Mouse (Mus musculus) intestine, embryonic 16.5 days (tissue): ENCODE measurements around the gene Nacc2. TPM values are rescaled to one million over a fixed set of nuclear protein-coding genes. Genes with fewer than 3 reads are reported as not detected.

Experiments
- ATAC-seq: fragments of 200-750 bp; cut with Nextera tagmentation; 2 replicates; pipeline ENCODE4 v1.8.0; 2017; ENCODE audit warnings: moderate TSS enrichment, moderate library complexity
- H3K27ac ChIP-seq: fragments of 300-500 bp; sonication (generic); 2 replicates; pipeline ENCODE4 v1.5.1; 2014; ENCODE audit warnings: mild to moderate bottlenecking, low read length
- H3K27me3 ChIP-seq: fragments of 300-500 bp; sonication (generic); replicated peaks from 2 replicates; pipeline ENCODE4 v1.6.1; 2014; ENCODE audit warnings: low read length, control low read depth, mixed read lengths; ENCODE audit not compliant: control insufficient read depth, insufficient read depth
- H3K36me3 ChIP-seq: fragments of 300-500 bp; sonication (generic); 2 replicates; pipeline ENCODE4 v1.6.1; 2014; ENCODE audit warnings: low read length, control low read depth; ENCODE audit not compliant: control insufficient read depth, insufficient read depth
- H3K4me1 ChIP-seq: fragments of 300-500 bp; sonication (generic); 2 replicates; pipeline ENCODE4 v1.6.1; 2014; ENCODE audit warnings: low read length, control low read depth, mixed read lengths; ENCODE audit not compliant: control insufficient read depth, insufficient read depth
- H3K4me2 ChIP-seq: fragments of 300-500 bp; sonication (generic); 2 replicates; pipeline ENCODE4 v1.6.1; 2014; ENCODE audit warnings: low read depth, low read length, control low read depth
- H3K4me3 ChIP-seq: fragments of 300-500 bp; sonication (generic); 2 replicates; pipeline ENCODE4 v1.5.1; 2014; ENCODE audit warnings: mild to moderate bottlenecking, low read length
- H3K9ac ChIP-seq: fragments of 300-500 bp; sonication (generic); 2 replicates; pipeline ENCODE4 v1.6.1; 2014; ENCODE audit warnings: low read depth, low read length
- H3K9me3 ChIP-seq: fragments of 300-500 bp; sonication (generic); 2 replicates; pipeline ENCODE4 v1.6.1; 2016; ENCODE audit warnings: low read length, control low read depth; ENCODE audit not compliant: control insufficient read depth
- WGBS: fragments of 180-500 bp; shearing (Covaris S2); extraction: QIAGEN DNeasy Blood & Tissue Kit; methylation state at CpG from one replicate; pipeline ENCODE4 v1.1.7; 2014; 5-methylcytosine and 5-hydroxymethylcytosine counted together
- polyA plus RNA-seq: library from polyadenylated mRNA; unstranded; fragments of >200 nt; fragmentation: Nextera tagmentation; extraction: Ambion mirVana; gene quantifications from 2 replicates; pipeline ENCODE4 v1.2.1, GENCODE M21; 2015

The Nacc2 gene
- polyA plus RNA-seq, 1 experiment from 2014 or later = 18.6 TPM

GRCm38 (mm10) chr2:26055046-26055746 lies 67.8 kb downstream of the Nacc2 start:
- H3K36me3 ChIP-seq = no peaks in the 10 kb centered on the region
- no peaks in the 10 kb centered on the region for H3K9me3 ChIP-seq
- WGBS = 49% methylated on average over 8 of the region's 8 CpGs
- H3K9ac ChIP-seq = no peak overlapping the region
- no peaks in the 10 kb centered on the region for H3K27me3 ChIP-seq
- H3K4me1 ChIP-seq = no peaks in the 10 kb centered on the region
- H3K27ac ChIP-seq = no peak overlapping the region
- H3K4me2 ChIP-seq = no peak overlapping the region
- no peak overlapping the region for H3K4me3 ChIP-seq
- ATAC-seq = peak; percentile 61

- 24% methylated on average over 4 of the region's 4 CpGs for WGBS
- H3K36me3 ChIP-seq = no peaks in the 10 kb centered on the region
- H3K27ac ChIP-seq = 0 out of 2 replicates have a peak overlapping the region, but pooled peaks have one; percentile 42
- H3K27me3 ChIP-seq = no peaks in the 10 kb centered on the region
- H3K4me2 ChIP-seq = no peak overlapping the region
- H3K4me3 ChIP-seq = no peak overlapping the region
- H3K9me3 ChIP-seq = no peaks in the 10 kb centered on the region
- H3K4me1 ChIP-seq = no peaks in the 10 kb centered on the region
- ATAC-seq = no peak
- H3K9ac ChIP-seq = no peak overlapping the region
Measured at GRCm38 (mm10) chr2:26052806-26053205, 70.2 kb downstream of the Nacc2 start.

GRCm38 (mm10) chr2:26048816-26049215 lies 74.2 kb downstream of the Nacc2 start:
- no peaks in the 10 kb centered on the region for H3K27me3 ChIP-seq
- WGBS = 59% methylated on average over 5 of the region's 5 CpGs
- no peak for ATAC-seq

GRCm38 (mm10) chr2:26044216-26044615 lies 78.8 kb downstream of the Nacc2 start:
- H3K36me3 ChIP-seq = no peaks in the 10 kb centered on the region
- WGBS = 75% methylated on average over 9 of the region's 9 CpGs
- H3K27me3 ChIP-seq = no peaks in the 10 kb centered on the region
- H3K27ac ChIP-seq = no peak overlapping the region
- H3K4me1 ChIP-seq = peaks cover 8% of the 10 kb centered on the region
- H3K9ac ChIP-seq = no peak overlapping the region
- H3K4me2 ChIP-seq = no peak overlapping the region
- no peaks in the 10 kb centered on the region for H3K9me3 ChIP-seq
- ATAC-seq = no peak
- H3K4me3 ChIP-seq = no peak overlapping the region

More at GRCm38 (mm10) chr2:26048816-26049215, 74.2 kb downstream of the Nacc2 start:
- Histone ChIP-seq H3K36me3 (no peaks in the 10 kb centered on the region), H3K9ac (no peak overlapping the region), H3K4me3 (no peak overlapping the region), H3K9me3 (no peaks in the 10 kb centered on the region), H3K4me2 (no peak overlapping the region), H3K27ac (no peak overlapping the region), H3K4me1 (no peaks in the 10 kb centered on the region)

GRCm38 (mm10) chr2:26042603-26043002 lies 80.4 kb downstream of the Nacc2 start:
- no peaks in the 10 kb centered on the region for H3K27me3 ChIP-seq
- H3K9ac ChIP-seq = no peak overlapping the region
- 77% methylated on average over 3 of the region's 3 CpGs for WGBS
- ATAC-seq = no peak
- no peak overlapping the region for H3K4me3 ChIP-seq
- no peaks in the 10 kb centered on the region for H3K36me3 ChIP-seq
- no peak overlapping the region for H3K4me2 ChIP-seq
- no peaks in the 10 kb centered on the region for H3K9me3 ChIP-seq
- H3K4me1 ChIP-seq = peaks cover 8% of the 10 kb centered on the region
- no peak overlapping the region for H3K27ac ChIP-seq

GRCm38 (mm10) chr2:26041163-26041810 lies 81.7 kb downstream of the Nacc2 start:
- ATAC-seq = peak; percentile 72
- H3K4me2 ChIP-seq = no peak overlapping the region
- H3K36me3 ChIP-seq = no peaks in the 10 kb centered on the region
- H3K9ac ChIP-seq = peak overlapping the region; percentile 25; the same call in 1 of the 2 replicates
- WGBS = 38% methylated on average over 14 of the region's 14 CpGs
- H3K27ac ChIP-seq = no peak overlapping the region
- H3K27me3 ChIP-seq = no peaks in the 10 kb centered on the region
- peaks cover 8% of the 10 kb centered on the region for H3K4me1 ChIP-seq
- no peaks in the 10 kb centered on the region for H3K9me3 ChIP-seq
- H3K4me3 ChIP-seq = no peak overlapping the region

GRCm38 (mm10) chr2:26039951-26040350 lies 83.1 kb downstream of the Nacc2 start:
- Histone ChIP-seq H3K27ac (no peak overlapping the region), H3K9me3 (no peaks in the 10 kb centered on the region), H3K36me3 (no peaks in the 10 kb centered on the region), H3K4me2 (no peak overlapping the region), H3K4me1 (peaks cover 8% of the 10 kb centered on the region), H3K4me3 (no peak overlapping the region), H3K27me3 (no peaks in the 10 kb centered on the region), H3K9ac (0 out of 2 replicates have a peak overlapping the region, but pooled peaks have one; percentile 34)
- no peak for ATAC-seq
- WGBS = 41% methylated on average over 14 of the region's 14 CpGs

GRCm38 (mm10) chr2:26037386-26037785 lies 85.6 kb downstream of the Nacc2 start:
- H3K27ac ChIP-seq = no peak overlapping the region
- no peak for ATAC-seq
- no peaks in the 10 kb centered on the region for H3K27me3 ChIP-seq
- peaks cover 8% of the 10 kb centered on the region for H3K4me1 ChIP-seq
- no peak overlapping the region for H3K4me3 ChIP-seq
- no peak overlapping the region for H3K9ac ChIP-seq
- H3K9me3 ChIP-seq = no peaks in the 10 kb centered on the region
- no peak overlapping the region for H3K4me2 ChIP-seq
- H3K36me3 ChIP-seq = no peaks in the 10 kb centered on the region
- 44% methylated on average over 6 of the region's 6 CpGs for WGBS

GRCm38 (mm10) chr2:26034344-26035050 lies 88.5 kb downstream of the Nacc2 start:
- Histone ChIP-seq H3K36me3 (no peaks in the 10 kb centered on the region), H3K27me3 (no peaks in the 10 kb centered on the region), H3K4me2 (no peak overlapping the region), H3K4me1 (no peaks in the 10 kb centered on the region), H3K4me3 (no peak overlapping the region), H3K9ac (no peak overlapping the region), H3K27ac (no peak overlapping the region), H3K9me3 (no peaks in the 10 kb centered on the region)
- ATAC-seq = no peak
- 66% methylated on average over 15 of the region's 15 CpGs for WGBS
